Mouse (Mus musculus) myocyte (in vitro differentiated cells): ENCODE measurements around the gene Sf3b3.

Experiments used
- MAX ChIP-seq: IDR thresholded peaks from one replicate; pipeline ENCODE4 v1.6.1; 2011; ENCODE audit warnings: low read depth, mild to moderate bottlenecking, control low read depth
- POLR2A ChIP-seq: IDR thresholded peaks from one replicate; pipeline ENCODE4 v1.6.1; 2011; ENCODE audit warnings: low read depth, mild to moderate bottlenecking, control low read depth, moderate library complexity; ENCODE audit not compliant: insufficient read length

DNA sequence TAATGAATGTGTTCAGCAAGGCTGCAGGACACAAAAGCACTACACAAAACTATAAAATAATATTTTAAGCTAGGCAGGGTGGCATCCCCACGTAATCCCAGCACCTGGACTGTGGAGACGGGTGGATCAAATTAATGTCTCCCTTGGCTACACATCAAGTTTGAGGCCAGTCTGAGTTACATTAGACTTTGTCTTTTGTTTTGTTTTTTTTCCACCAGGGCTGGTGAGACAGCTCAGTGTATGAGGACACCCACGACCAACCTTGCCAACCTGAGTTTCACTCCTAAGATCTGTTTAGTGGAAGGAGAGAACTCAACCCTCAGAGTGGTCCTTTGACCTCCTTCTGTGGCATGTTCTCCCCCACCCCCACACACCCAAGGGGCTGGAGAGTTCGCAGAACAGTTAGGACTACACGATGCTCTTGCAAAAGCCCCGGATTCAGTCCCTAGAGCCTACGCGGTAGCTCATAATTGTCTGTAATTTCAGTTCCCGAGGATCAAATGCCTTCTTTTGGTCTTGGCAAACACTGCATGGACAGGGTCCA lies 59.1 kb downstream of the Sf3b3 start:
- no peak for TF ChIP-seq MAX
- no peak for TF ChIP-seq POLR2A
